20 mouse cellular contexts compared by ENCODE assay signal in the genomic region with DNA sequence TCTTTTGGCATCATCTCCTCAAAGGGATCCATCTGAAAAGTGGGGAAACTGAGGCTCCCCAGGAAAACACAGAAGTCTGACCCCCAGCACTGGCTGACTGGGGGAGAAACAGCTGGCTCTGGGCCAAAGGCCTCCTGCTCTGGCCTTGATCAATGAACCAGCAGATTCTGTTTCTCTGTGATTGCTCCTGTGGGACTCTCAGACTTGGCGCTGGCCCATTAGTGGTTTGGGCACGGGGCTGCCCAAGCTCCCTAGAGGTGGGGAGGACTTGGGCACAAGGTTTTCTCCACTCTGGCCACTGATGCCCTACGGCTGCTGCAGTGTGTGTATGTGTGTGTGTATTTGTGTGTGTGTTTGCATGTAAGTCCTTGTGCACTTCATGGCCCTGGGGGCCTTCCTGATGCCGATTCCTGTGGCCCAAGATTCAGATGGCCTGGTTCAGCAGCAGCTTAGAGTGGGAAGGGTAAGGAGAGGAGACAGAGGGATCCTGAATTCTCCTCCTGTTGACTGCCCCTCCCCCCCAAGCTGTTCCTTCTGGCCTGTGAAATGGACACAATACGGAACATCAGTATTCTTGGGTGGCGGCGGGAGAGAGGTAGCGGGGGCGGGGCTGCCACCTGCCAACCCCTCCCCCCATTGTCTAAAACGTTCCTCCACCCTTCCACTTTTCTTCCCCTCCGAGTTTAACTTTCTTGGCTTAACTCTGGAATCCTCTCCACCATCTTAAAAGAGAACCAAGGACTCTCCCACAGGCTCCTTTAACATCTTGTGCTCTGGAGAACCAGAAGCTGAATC. TPM values are rescaled to one million over a fixed set of nuclear protein-coding genes. Genes with fewer than 3 reads are reported as not detected.
DNase-seq lines count a peak whose midpoint lies in the region; TF ChIP-seq lines count a peak whose summit lies in the region.
"Had no signal": no experiment of that assay in that cellular context is flagged by ENCODE, and none has a peak within 500 bp of the region (broad histone marks: within the 10 kb centered on the region; RNA-seq: fewer than 3 reads in every experiment).

No protein-coding gene starts in this region.

- intact Hi-C loops in left cerebral cortex, postnatal 4 days (cut with DNase I) = no loop called here
- intact Hi-C loops in left cerebral cortex, postnatal 25 days (cut with DNase I) = no loop called here

- TF ChIP-seq CTCF in E14TG2a.4 (conservative IDR thresholded peaks at IDR 0.05; ENCODE audit: low read length) = no peak

- in situ Hi-C loops in ES-E14 (cut with MboI; ENCODE audit: low sequenced_read_pairs in 2 of 2, unreplicated experiment in 2 of 2) = no loop called here

- H3K4me1 ChIP-seq in E14TG2a.4 (replicated peaks; ENCODE audit: low read depth, low read length) (peaks cover 99% of the 10 kb centered on the region), ES-E14 (ENCODE audit: control insufficient read depth in 2 of 2, insufficient read depth in 2 of 2, low read length in 2 of 2, poor library complexity in 1 of 2) (peaks cover 0 to 32% of the 10 kb centered on the region in 2 experiments; a peak in 3 of 4 replicates)
- H3K4me1 ChIP-seq: heart, embryonic 15.5 days had no signal

- H3K36me3 ChIP-seq in E14TG2a.4 (ENCODE audit: insufficient read depth, low read length) = no peaks in the 10 kb centered on the region
- no peaks in the 10 kb centered on the region for H3K36me3 ChIP-seq in ES-E14 (ENCODE audit: control insufficient read depth, insufficient read depth, low read length, poor library complexity, severe bottlenecking)
- H3K36me3 ChIP-seq: embryonic facial prominence, embryonic 13.5 days; heart, embryonic 15.5 days had no signal

- 0 out of 2 replicates have a peak, but pooled peaks cover 3% of the 10 kb centered on the region for H3K27me3 ChIP-seq in E14TG2a.4 (ENCODE audit: insufficient read depth, low read length)

- H3K9me3 ChIP-seq in E14TG2a.4 (ENCODE audit: low read length) = no peaks in the 10 kb centered on the region
- H3K9me3 ChIP-seq in ES-E14 (ENCODE audit: control insufficient read depth, insufficient read depth, low read depth, low read length) = no peaks in the 10 kb centered on the region
- H3K9me3 ChIP-seq: embryonic facial prominence, embryonic 13.5 days; forebrain, embryonic 13.5 days; heart, embryonic 15.5 days had no signal

- H3K4me3 ChIP-seq in E14TG2a.4 (replicated peaks; ENCODE audit: low read length) (peak overlapping the region; percentile 54), ES-E14 (ENCODE audit: insufficient read depth in 1 of 2, low read depth in 1 of 2, low read length in 2 of 2, poor library complexity in 1 of 2, severe bottlenecking in 1 of 2) (no peak overlapping the region)
- H3K4me3 ChIP-seq: embryonic facial prominence, embryonic 13.5 days; erythroblast, embryonic 14.5 days; forebrain, embryonic 13.5 days; heart, embryonic 15.5 days had no signal

- peak; percentile 56 for DNase-seq in cerebellum, adult 9-11 months
- no peak for DNase-seq in cerebellum, postnatal 4 days (ENCODE audit: low spot score in 2 of 2)
- DNase-seq in left cerebral cortex, postnatal 4 days = peak; percentile 77
- no peak for DNase-seq in left cerebral cortex, postnatal 25 days (ENCODE audit: low spot score in 2 of 2)
- peak; percentile 56 for DNase-seq in ES-E14 (ENCODE audit: low read depth, low spot score)
- no peak for DNase-seq in embryo, embryonic 10 days (ENCODE audit: low spot score)
- DNase-seq: adrenal gland, adult 8-10 months; B cell, adult 2 months; embryo, embryonic 11 days; heart, postnatal 36 days; kidney, postnatal 36 days; layer of hippocampus, adult 9-11 months; right cerebral cortex, adult 18-20 months had no signal

- no peak overlapping the region for H3K27ac ChIP-seq in ES-E14 (ENCODE audit: insufficient read depth, low read depth, low read length, poor library complexity, severe bottlenecking)
- H3K27ac ChIP-seq: embryonic facial prominence, embryonic 13.5 days; forebrain, embryonic 13.5 days; heart, embryonic 15.5 days; macrophage had no signal

- no peak overlapping the region for H3K9ac ChIP-seq in ES-E14 (ENCODE audit: insufficient read depth, low read depth, low read length, poor library complexity, severe bottlenecking)
- H3K9ac ChIP-seq: embryonic facial prominence, embryonic 13.5 days; forebrain, embryonic 13.5 days; heart, embryonic 15.5 days had no signal

TF ChIP-seq in ES-E14, 5 proteins besides CTCF, POLR2A, EP300 and RAD21:
- no peak for TF ChIP-seq ZC3H11A (IDR thresholded peaks at IDR 0.05; ENCODE audit: borderline replicate concordance, low read depth, low read length)
- TF ChIP-seq ZNF384 (IDR thresholded peaks at IDR 0.05; ENCODE audit: low read depth, low read length) = no peak
- TF ChIP-seq CHD2 (IDR thresholded peaks at IDR 0.05; ENCODE audit: low read depth, low read length) = no peak
- TF ChIP-seq HCFC1 (IDR thresholded peaks at IDR 0.05; ENCODE audit: borderline replicate concordance, insufficient read depth, low read length) = no peak
- no peak for TF ChIP-seq MAFK (IDR thresholded peaks at IDR 0.05; ENCODE audit: insufficient read depth, low read depth, low read length)

RNA-seq across cellular contexts. Expression of a gene that starts 10.5 kb away (rescaled TPM):
- total RNA-seq in left cerebral cortex, postnatal 4 days (2021) = 100 to 1,000 TPM; 122 to 124 TPM
- 10 to 100 TPM; 68.9 to 71.2 TPM for total RNA-seq in left cerebral cortex, postnatal 25 days (2021)
- total RNA-seq in ES-E14 (2012; rRNA removed) = 13.6 and 29.4 TPM in 2 replicates

RNA-seq across cellular contexts. Expression of a gene that starts 48.5 kb away (rescaled TPM):
- not detected for total RNA-seq in left cerebral cortex, postnatal 4 days (2021)
- total RNA-seq in left cerebral cortex, postnatal 25 days (2021) = under 1 TPM in 1 of 2 experiments, not detected in 1; 0.30 TPM
- total RNA-seq in ES-E14 (2012; rRNA removed) = 0.85 and 1.3 TPM in 2 replicates

RNA-seq across cellular contexts. Expression of a gene that starts 52.6 kb away (rescaled TPM):
- total RNA-seq in left cerebral cortex, postnatal 4 days (2021) = 10 to 100 TPM; 42.2 to 54.6 TPM
- 10 to 100 TPM; 81.0 to 82.3 TPM for total RNA-seq in left cerebral cortex, postnatal 25 days (2021)
- 3.5 and 6.9 TPM in 2 replicates for total RNA-seq in ES-E14 (2012; rRNA removed)
- total RNA-seq: gastrocnemius, adult 8-10 months; heart, postnatal 36 days had no signal

Comparison
In these comparisons a context has a peak if more than half of its experiments do, and no peak if none do; other contexts are left out.
1. DNase-seq: peak in cerebellum, adult 9-11 months (single experiment), left cerebral cortex, postnatal 4 days (single experiment) and ES-E14 (single experiment); none in cerebellum, postnatal 4 days (0 of 2), left cerebral cortex, postnatal 25 days (0 of 2) and embryo, embryonic 10 days (single experiment).